Mouse (Mus musculus) hindbrain, embryonic 14.5 days (tissue): Measurements from ENCODE around the gene Cxcl9. TPM values are rescaled to one million over a fixed set of nuclear protein-coding genes. Genes with fewer than 3 reads are reported as not detected.

Experiments used
- ATAC-seq: fragments of 200-750 bp; cut with Nextera tagmentation; 2 replicates; pipeline ENCODE4 v1.8.0; 2017; ENCODE audit warnings: moderate number of reproducible peaks, mild to moderate bottlenecking, moderate TSS enrichment, moderate library complexity; ENCODE audit not compliant: low FRiP score
- DNase-seq: peaks from one replicate; pipeline ENCODE4 v3.0.0-alpha.2; 2015; ENCODE audit warnings: low spot score
- H3K27ac ChIP-seq: fragments of 300-500 bp; sonication (generic); 2 replicates; pipeline ENCODE4 v1.5.1; 2014; ENCODE audit warnings: mild to moderate bottlenecking, moderate library complexity
- H3K27me3 ChIP-seq: fragments of 300-500 bp; sonication (generic); 2 replicates; pipeline ENCODE4 v1.6.1; 2014; ENCODE audit warnings: mild to moderate bottlenecking, low read length, mixed read lengths; ENCODE audit not compliant: control insufficient read depth, insufficient read depth
- H3K36me3 ChIP-seq: fragments of 300-500 bp; sonication (generic); replicated peaks from 2 replicates; pipeline ENCODE4 v1.6.1; 2014; ENCODE audit not compliant: control insufficient read depth, insufficient read depth
- H3K4me1 ChIP-seq: fragments of 300-500 bp; sonication (generic); replicated peaks from 2 replicates; pipeline ENCODE4 v1.6.1; 2014; ENCODE audit warnings: antibody characterized with exemption, low read length, mixed read lengths; ENCODE audit not compliant: control insufficient read depth, insufficient read depth
- H3K4me2 ChIP-seq: fragments of 300-500 bp; sonication (generic); replicated peaks from 2 replicates; pipeline ENCODE4 v1.6.1; 2014; ENCODE audit warnings: mild to moderate bottlenecking, moderate library complexity
- H3K4me3 ChIP-seq: fragments of 300-500 bp; sonication (generic); replicated peaks from 2 replicates; pipeline ENCODE4 v1.5.1; 2014; ENCODE audit warnings: mild to moderate bottlenecking, low read length
- H3K9ac ChIP-seq: fragments of 300-500 bp; sonication (generic); 2 replicates; pipeline ENCODE4 v1.6.1; 2014
- H3K9me3 ChIP-seq: fragments of 300-500 bp; sonication (generic); 2 replicates; pipeline ENCODE4 v1.6.1; 2016; ENCODE audit warnings: low read length; ENCODE audit not compliant: control insufficient read depth
- WGBS: fragments of 180-500 bp; shearing (Covaris S2); extraction: QIAGEN DNeasy Blood & Tissue Kit; methylation state at CpG from one replicate; pipeline ENCODE4 v1.1.7; 2014; 5-methylcytosine and 5-hydroxymethylcytosine counted together
- polyA plus RNA-seq: library from polyadenylated mRNA; unstranded; fragments of >200 nt; fragmentation: Nextera tagmentation; extraction: Ambion mirVana; gene quantifications from 2 replicates; pipeline ENCODE4 v1.2.1, GENCODE M21; 2014

Cxcl9 gene
- not detected in 2 replicates for polyA plus RNA-seq

DNA sequence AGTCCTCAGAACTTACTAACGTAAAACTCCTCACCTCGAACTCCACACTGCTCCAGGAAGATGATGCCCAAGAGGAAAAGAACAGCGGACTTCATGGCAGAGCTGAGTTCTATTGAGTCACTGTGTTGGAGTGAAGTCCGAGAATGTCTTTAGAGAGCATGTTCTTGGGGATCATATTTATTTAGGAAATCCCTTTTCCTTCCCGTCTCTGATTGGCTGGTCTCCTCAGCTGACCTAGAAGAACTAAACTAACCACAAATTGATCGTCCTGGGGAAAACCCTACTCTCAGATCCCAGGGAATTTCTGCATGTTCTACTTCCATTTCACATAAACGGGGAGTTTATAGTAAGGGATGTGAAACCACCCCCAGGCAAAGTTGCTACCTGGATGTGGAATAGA, at the start of gene Cxcl9:
Cxcl9 (minus strand) TSS at position 151 of the 400 bp plus-strand sequence.
- ATAC-seq (no peak), DNase-seq (no peak)
- no peaks in the 10 kb centered on the region for H3K36me3 ChIP-seq
- H3K27ac ChIP-seq: no peak within 1 kb of the TSS
- H3K9ac ChIP-seq: no peak within 1 kb of the TSS
- no peaks in the 10 kb centered on the region for H3K27me3 ChIP-seq
- no peaks in the 10 kb centered on the region for H3K4me1 ChIP-seq
- no peak within 1 kb of the TSS for H3K4me2 ChIP-seq
- H3K4me3 ChIP-seq: no peak within 1 kb of the TSS
- no peaks in the 10 kb centered on the region for H3K9me3 ChIP-seq
- WGBS: 89% methylated on average over 7 of the region's 7 CpGs

DNA sequence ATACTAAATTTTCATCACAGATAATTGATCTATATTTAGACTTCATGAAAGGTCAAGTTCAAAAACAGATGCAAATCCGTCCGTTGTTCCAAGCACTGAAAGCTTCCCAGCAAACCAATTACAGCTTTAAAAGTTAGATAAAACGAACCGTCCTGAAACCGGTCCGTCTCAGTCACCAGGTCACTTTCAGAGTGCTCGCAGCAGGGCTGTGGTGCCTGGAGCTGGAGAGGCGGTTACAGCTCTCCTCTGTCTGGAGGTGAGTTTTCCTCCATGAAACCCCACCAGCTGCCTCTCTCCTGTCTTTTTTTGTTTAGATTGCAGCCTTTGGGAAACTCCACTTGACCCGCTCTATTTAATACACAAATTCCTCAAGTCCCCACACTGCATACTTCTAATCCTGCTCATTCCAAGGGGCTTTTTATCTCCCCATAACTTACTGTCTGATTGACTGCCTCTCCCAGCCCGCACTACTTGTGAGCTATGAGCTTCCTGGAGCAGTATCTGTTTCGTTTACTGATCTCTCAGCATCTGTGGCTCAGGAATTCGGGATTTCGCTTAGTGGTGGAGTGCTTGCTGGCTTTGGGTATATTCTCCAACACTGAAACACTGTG, 49.0 kb upstream of the Cxcl9 start:
- Histone ChIP-seq H3K27me3 (no peaks in the 10 kb centered on the region), H3K4me3 (no peak overlapping the region), H3K9me3 (no peaks in the 10 kb centered on the region), H3K9ac (no peak overlapping the region), H3K4me1 (no peaks in the 10 kb centered on the region), H3K27ac (no peak overlapping the region), H3K4me2 (no peak overlapping the region), H3K36me3 (no peaks in the 10 kb centered on the region)
- no peak for DNase-seq
- WGBS: 70% methylated on average over 13 of the region's 13 CpGs
- no peak for ATAC-seq

DNA sequence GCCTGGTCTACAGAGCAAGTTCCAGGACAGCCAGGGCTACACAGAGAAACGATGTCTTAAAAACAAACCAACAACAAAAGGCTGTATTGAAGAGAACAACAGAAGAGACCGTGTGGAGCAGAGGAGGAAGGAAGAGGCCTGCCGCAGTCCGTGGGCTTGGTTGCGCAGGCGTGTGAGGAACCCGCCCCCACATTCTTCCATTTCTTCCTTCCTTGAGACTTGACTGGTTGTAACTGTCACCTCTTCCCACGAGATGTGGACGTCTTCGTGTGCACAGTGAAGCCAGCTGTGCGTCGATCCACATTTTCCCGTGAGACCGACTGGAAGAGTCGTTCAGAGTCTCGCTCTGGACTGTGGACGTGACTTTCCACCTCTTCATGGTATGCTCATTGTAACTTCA, 47.5 kb upstream of the Cxcl9 start:
- no peaks in the 10 kb centered on the region for H3K36me3 ChIP-seq
- no peak overlapping the region for H3K4me2 ChIP-seq
- no peaks in the 10 kb centered on the region for H3K9me3 ChIP-seq
- H3K4me3 ChIP-seq: no peak overlapping the region
- H3K4me1 ChIP-seq: no peaks in the 10 kb centered on the region
- DNase-seq: no peak
- H3K27me3 ChIP-seq: no peaks in the 10 kb centered on the region
- H3K27ac ChIP-seq: no peak overlapping the region
- no peak for ATAC-seq
- no peak overlapping the region for H3K9ac ChIP-seq
- WGBS: 90% methylated on average over 17 of the region's 17 CpGs

DNA sequence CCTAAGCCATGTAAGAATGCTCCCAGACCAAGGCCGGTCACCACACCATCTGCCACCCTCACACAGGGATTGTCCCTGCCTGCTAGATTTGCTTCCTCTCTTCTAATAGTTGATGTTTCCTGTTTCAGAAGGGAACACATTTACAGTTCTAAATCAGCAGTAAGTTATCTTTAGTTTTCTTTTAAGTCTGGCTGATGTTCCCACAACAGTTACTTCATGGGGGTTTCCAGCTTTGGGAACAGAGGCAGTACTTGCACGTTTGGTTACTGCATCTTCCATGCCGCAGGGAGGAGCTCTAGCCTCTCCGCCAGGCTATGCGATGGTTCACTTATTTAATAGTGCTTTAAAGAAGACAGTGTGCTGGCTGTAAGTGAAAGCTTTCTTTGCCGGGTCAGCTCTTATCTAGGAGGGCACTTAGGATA, 46.9 kb upstream of the Cxcl9 start:
- WGBS: 67% methylated on average over 6 of the region's 6 CpGs
- no peak for ATAC-seq
- Histone ChIP-seq H3K4me1 (no peaks in the 10 kb centered on the region), H3K36me3 (no peaks in the 10 kb centered on the region), H3K27me3 (no peaks in the 10 kb centered on the region), H3K4me3 (no peak overlapping the region), H3K9me3 (no peaks in the 10 kb centered on the region), H3K4me2 (no peak overlapping the region), H3K9ac (no peak overlapping the region), H3K27ac (no peak overlapping the region)
- DNase-seq: no peak

DNA sequence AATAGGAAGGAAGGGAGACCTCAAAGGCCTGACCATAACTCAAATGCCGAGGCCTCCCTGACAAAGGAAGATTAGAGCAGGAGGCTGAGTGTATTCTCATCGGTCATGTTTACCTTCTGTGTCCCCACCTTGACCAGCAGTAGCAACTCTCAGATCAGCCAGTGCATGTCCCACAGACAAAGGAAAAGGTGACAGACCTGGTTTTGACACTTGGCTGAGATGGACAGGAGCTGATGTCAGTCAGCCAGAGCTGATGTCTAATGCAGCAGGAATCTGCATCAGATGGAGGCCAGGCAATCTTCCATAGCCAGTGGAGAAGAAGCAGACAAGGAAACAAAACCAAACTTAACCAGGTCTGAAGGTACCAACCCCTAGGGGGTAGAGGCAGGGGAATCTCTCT, 44.7 kb upstream of the Cxcl9 start:
- WGBS: 68% methylated on average over 2 of the region's 2 CpGs
- H3K9me3 ChIP-seq: no peaks in the 10 kb centered on the region
- no peak for DNase-seq
- no peaks in the 10 kb centered on the region for H3K27me3 ChIP-seq
- H3K4me1 ChIP-seq: no peaks in the 10 kb centered on the region
- no peaks in the 10 kb centered on the region for H3K36me3 ChIP-seq
- H3K4me3 ChIP-seq: no peak overlapping the region
- no peak overlapping the region for H3K9ac ChIP-seq
- H3K4me2 ChIP-seq: no peak overlapping the region
- H3K27ac ChIP-seq: no peak overlapping the region
- no peak for ATAC-seq

DNA sequence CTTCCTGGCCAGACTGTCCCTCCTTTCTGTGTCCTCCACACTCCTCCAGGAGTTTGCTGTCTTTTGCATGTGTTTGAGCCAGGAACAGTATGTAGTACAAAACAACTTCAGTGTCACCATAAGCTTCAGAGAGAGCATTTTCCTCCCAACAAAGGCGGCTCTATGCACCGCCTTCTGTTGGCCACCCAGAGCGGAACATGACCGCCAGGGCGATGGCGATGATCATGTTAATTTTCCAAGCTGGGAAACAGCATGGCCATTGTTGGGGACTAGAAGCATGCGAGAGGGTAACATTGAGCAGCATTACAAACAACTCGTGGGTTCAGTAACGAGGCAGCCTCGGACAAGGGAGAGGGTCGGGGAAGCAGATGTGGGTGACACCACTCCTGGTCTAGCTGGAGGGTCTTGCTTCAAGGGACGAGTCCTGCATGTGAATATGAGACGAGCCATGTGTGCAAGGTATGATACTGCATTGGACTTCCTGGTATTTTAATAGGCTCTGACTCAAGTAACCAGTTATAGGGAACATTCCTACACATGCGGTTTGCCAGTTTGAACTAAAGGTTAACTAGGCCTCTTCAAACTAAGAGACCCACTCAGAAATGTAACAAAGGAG, 43.6 kb upstream of the Cxcl9 start:
- Histone ChIP-seq H3K9ac (no peak overlapping the region), H3K4me3 (no peak overlapping the region), H3K27ac (peak overlapping the region; percentile 7; the same call in 1 of the 2 replicates), H3K27me3 (no peaks in the 10 kb centered on the region), H3K4me1 (no peaks in the 10 kb centered on the region), H3K9me3 (no peaks in the 10 kb centered on the region), H3K36me3 (no peaks in the 10 kb centered on the region), H3K4me2 (no peak overlapping the region)
- ATAC-seq (peak; percentile 32; the same call in 1 of the 2 replicates), DNase-seq (no peak)
- 56% methylated on average over 14 of the region's 14 CpGs for WGBS

DNA sequence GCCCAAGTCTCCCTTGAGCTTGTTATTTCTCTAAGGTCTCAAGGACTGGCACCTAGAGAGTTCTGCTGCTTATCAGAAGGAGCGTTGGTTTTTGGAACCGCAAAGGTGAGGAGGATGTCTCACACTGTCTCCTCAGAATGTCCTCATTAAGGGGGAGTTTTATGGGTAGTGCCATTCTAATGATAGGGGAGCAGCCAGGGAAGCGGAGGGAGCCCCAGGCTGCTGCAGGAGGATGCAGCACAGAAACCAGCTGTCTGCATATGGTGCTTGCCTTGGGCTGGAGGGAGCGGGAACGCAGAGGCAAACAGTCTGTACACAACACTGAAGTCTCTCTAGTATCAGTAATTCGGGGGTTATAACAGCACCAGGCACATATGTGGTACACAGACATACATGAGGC, 43.0 kb upstream of the Cxcl9 start:
- WGBS: 76% methylated on average over 6 of the region's 6 CpGs
- DNase-seq (no peak), ATAC-seq (no peak)
- H3K4me1 ChIP-seq: no peaks in the 10 kb centered on the region
- no peaks in the 10 kb centered on the region for H3K9me3 ChIP-seq
- H3K4me2 ChIP-seq: no peak overlapping the region
- H3K4me3 ChIP-seq: no peak overlapping the region
- H3K27ac ChIP-seq: 0 out of 2 replicates have a peak overlapping the region, but pooled peaks have one; percentile 7
- H3K27me3 ChIP-seq: no peaks in the 10 kb centered on the region
- H3K9ac ChIP-seq: no peak overlapping the region
- H3K36me3 ChIP-seq: no peaks in the 10 kb centered on the region

DNA sequence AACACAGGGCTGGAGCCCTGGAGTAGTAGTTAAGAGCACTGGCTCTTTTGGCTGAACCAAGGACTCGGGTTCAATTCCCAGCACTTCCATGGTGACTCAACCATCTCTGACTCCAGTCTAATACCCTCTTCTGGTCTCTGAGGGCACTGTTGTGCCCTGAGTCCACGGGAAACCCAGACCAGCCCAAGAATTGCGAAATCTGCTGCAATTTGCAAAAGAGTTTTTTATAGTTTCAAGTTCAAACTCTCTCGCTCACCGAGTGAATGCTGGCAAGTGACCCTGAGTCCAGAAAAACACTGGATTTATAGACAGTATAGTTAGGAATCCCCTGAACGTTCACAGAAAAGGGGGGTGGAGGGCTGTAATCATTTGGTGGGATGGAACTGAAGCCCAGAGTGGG, 42.5 kb upstream of the Cxcl9 start:
- no peaks in the 10 kb centered on the region for H3K36me3 ChIP-seq
- no peak for ATAC-seq
- H3K4me2 ChIP-seq: no peak overlapping the region
- H3K27ac ChIP-seq: no peak overlapping the region
- no peak overlapping the region for H3K9ac ChIP-seq
- no peak for DNase-seq
- no peaks in the 10 kb centered on the region for H3K27me3 ChIP-seq
- no peaks in the 10 kb centered on the region for H3K9me3 ChIP-seq
- 89% methylated on average over 6 of the region's 6 CpGs for WGBS
- no peaks in the 10 kb centered on the region for H3K4me1 ChIP-seq
- no peak overlapping the region for H3K4me3 ChIP-seq

DNA sequence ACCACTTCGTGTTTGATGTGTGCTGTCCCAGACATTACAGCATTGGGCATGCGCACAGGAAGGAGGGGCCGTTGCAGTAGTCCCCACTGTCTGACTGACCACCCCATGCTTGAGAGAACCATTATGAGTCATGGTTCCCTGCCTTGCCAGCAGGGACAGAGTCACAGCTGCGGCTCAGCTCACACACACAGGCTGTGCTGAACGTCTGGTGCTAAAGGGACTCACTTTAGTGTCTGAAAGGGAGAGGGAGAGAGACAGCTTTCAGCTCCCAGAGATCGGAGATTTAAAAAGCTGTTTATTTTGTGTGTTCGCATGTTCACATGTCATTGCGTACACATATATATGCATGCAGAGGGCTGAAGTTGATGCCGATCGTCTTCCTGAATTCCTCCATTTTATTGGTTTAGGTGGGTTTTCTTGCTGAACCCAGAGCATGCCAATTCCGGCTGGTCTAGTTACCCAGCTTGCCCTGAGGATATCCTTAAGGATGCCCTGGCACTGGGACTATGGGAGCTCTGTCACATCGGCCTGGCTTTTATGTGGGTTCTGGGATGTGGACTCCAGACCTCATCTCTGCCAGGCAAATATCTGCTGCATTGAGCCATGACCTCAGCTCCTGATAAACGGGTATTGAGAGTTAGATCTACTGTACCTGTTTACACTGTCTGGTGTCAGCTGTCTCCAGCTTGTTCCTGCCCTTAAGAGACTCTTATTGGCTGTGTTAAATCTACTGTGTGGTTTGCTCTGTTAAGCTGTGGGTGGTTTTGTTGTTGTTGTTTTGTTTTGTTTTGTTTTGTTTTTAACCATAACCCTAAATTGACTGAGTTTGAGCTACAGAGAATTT, 41.5 kb upstream of the Cxcl9 start:
- no peaks in the 10 kb centered on the region for H3K36me3 ChIP-seq
- H3K9me3 ChIP-seq: no peaks in the 10 kb centered on the region
- 0 out of 2 replicates have a peak overlapping the region, but pooled peaks have one; percentile 3 for H3K9ac ChIP-seq
- ATAC-seq (peak; percentile 84), DNase-seq (peak; percentile 28)
- no peak overlapping the region for H3K4me3 ChIP-seq
- 56% methylated on average over 13 of the region's 13 CpGs for WGBS
- H3K4me1 ChIP-seq: no peaks in the 10 kb centered on the region
- no peaks in the 10 kb centered on the region for H3K27me3 ChIP-seq
- peak overlapping the region; percentile 46; the same call in 1 of the 2 replicates for H3K27ac ChIP-seq
- no peak overlapping the region; the same call in 1 of the 2 replicates for H3K4me2 ChIP-seq
